Mouse (Mus musculus) liver, embryonic 14.5 days (tissue): ENCODE data around the gene Scn1b.

Experiments used
- CTCF ChIP-seq: IDR thresholded peaks from 2 replicates; pipeline ENCODE4 v1.5.1; 2016; ENCODE audit warnings: antibody characterized with exemption, low read depth, control low read depth
- EP300 ChIP-seq: IDR thresholded peaks from 2 replicates; pipeline ENCODE4 v1.6.1; 2016; ENCODE audit warnings: antibody characterized with exemption, low read depth

DNA sequence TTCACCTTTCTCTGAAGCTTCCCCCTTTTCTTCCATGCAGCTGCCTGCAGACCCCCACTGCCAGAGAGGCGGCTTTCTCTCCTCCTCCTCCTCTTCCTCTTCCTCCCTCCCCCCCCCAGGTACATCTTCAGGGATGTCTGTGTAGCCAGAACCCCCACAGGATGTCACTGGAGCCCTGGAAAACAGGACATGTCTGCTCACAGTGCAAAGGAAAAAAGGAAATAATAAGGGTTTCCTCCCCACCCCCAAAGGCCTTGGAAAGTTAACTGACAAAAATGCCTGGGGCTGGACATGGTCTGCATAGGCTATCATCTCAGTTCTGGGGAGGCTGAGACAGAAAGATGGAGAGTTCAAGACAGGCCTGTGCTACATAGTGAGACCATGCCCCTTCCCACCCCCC lies 45.7 kb downstream of the Scn1b start:
- no peak for TF ChIP-seq CTCF
- TF ChIP-seq EP300 = no peak
